Mouse (Mus musculus): ENCODE results near the gene Fshb.

Fshb gene

GRCm38 (mm10) chr2:107059556-107059955, at the start of gene Fshb:
Gene Fshb, minus strand, starts transcription at chr2:107059656.
- no peak for DNase-seq (ENCODE audit: low spot score)

- no peak for DNase-seq (ENCODE audit: low spot score)
Measured at GRCm38 (mm10) chr2:107084256-107084655, 24.8 kb upstream of the Fshb start.

- peak; percentile 4 for DNase-seq (ENCODE audit: low spot score)
Measured at GRCm38 (mm10) chr2:107083071-107083885, 23.8 kb upstream of the Fshb start.

- DNase-seq (ENCODE audit: low spot score) = no peak
Measured at GRCm38 (mm10) chr2:107063260-107063659, 3.8 kb upstream of the Fshb start.

- no peak for DNase-seq (ENCODE audit: low spot score)
Measured at GRCm38 (mm10) chr2:107045955-107046354, 13.5 kb downstream of the Fshb start.

- no peak for DNase-seq (ENCODE audit: low spot score)
Measured at GRCm38 (mm10) chr2:107040816-107041215, 18.6 kb downstream of the Fshb start.

GRCm38 (mm10) chr2:107035980-107036379, 23.5 kb downstream of the Fshb start:
- DNase-seq (ENCODE audit: low spot score) = no peak

- no peak for DNase-seq (ENCODE audit: low spot score)
Measured at GRCm38 (mm10) chr2:107024694-107025093, 34.8 kb downstream of the Fshb start.

GRCm38 (mm10) chr2:107022713-107023112, 36.7 kb downstream of the Fshb start:
- no peak for DNase-seq (ENCODE audit: low spot score)

- no peak for DNase-seq (ENCODE audit: low spot score)
Measured at GRCm38 (mm10) chr2:107019331-107019730, 40.1 kb downstream of the Fshb start.

- DNase-seq (ENCODE audit: low spot score) = no peak
Measured at GRCm38 (mm10) chr2:107013161-107013560, 46.3 kb downstream of the Fshb start.

GRCm38 (mm10) chr2:107012318-107012717, 47.1 kb downstream of the Fshb start:
- no peak for DNase-seq (ENCODE audit: low spot score)

- no peak for DNase-seq (ENCODE audit: low spot score)
Measured at GRCm38 (mm10) chr2:107010160-107010559, 49.3 kb downstream of the Fshb start.

- no peak for DNase-seq (ENCODE audit: low spot score)
Measured at GRCm38 (mm10) chr2:107006378-107006777, 53.1 kb downstream of the Fshb start.
